Mouse (Mus musculus): ENCODE data around the gene Mettl1.

GRCm38 (mm10) chr10:127041274-127041766 lies at the start of gene Mettl1, which contains the start of gene Eef1akmt3:
- TF ChIP-seq CTCF (IDR thresholded peaks at IDR 0.05; ENCODE audit: insufficient read depth, low read depth, low read length) (no peak), POLR2A (IDR thresholded peaks at IDR 0.05; ENCODE audit: insufficient read depth, low read depth, low read length) (no peak)

All from olfactory bulb, adult 2 months (tissue).